Mouse (Mus musculus) heart, postnatal 10 days (tissue): ENCODE measurements at regions not wholly inside any gene's neighbourhood (a gene's known extent, or its start where the extent isn't known, plus 50 kb on each side); places are given as distances from the start of the nearest gene placed in this dataset.

Source experiments
- DNase-seq, 2 experiments: peaks; one replicate each; pipeline ENCODE4 v3.0.0; 2021
- intact Hi-C: fragments of 180-260 bp; cut with DNase I; formaldehyde crosslinking; loops from one replicate; pipeline ENCODE4 v1.15.1; 2025
- microRNA-seq, 2 experiments: library from miRNA; unstranded; fragments of <30 nt; microRNA quantifications; one replicate each; pipeline ENCODE4 v1.2.0; 2022

GRCm38 (mm10) chr11:28669359-28669758, 85.2 kb upstream of the Ccdc85a start:
- intact Hi-C loops = no loop called here
- DNase-seq = no peak

- intact Hi-C loops = no loop called here
- no peak for DNase-seq
Measured at GRCm38 (mm10) chr11:28660377-28660776, 76.3 kb upstream of the Ccdc85a start.

- no peak for DNase-seq
- intact Hi-C loops = no loop called here
Measured at GRCm38 (mm10) chr11:28655169-28655846, 71.2 kb upstream of the Ccdc85a start.

- intact Hi-C loops = no loop called here
- no peak for DNase-seq
Measured at GRCm38 (mm10) chr11:28649446-28649845, 65.3 kb upstream of the Ccdc85a start.

- intact Hi-C loops = no loop called here
Measured at GRCm38 (mm10) chr11:28648916-28649315, 64.8 kb upstream of the Ccdc85a start.

GRCm38 (mm10) chr11:28639081-28639480, 55.0 kb upstream of the Ccdc85a start:
- intact Hi-C loops = no loop called here
- DNase-seq = no peak

More at GRCm38 (mm10) chr11:28648916-28649315, 64.8 kb upstream of the Ccdc85a start:
- no peak for DNase-seq

GRCm38 (mm10) chr11:28636752-28637151, 52.6 kb upstream of the Ccdc85a start:
- no peak for DNase-seq
- intact Hi-C loops = no loop called here

Small RNA genes in the stretch of these regions (microRNA-seq; reads per million reads assigned to microRNA genes)
- gene Mir216a (0.35 to 0.71 reads per million in 2 experiments), gene Mir216b (0 reads per million in 2 experiments), gene Mir216c (0 reads per million in 2 experiments), gene Mir217 (1.4 to 4.9 reads per million in 2 experiments)
